Mouse (Mus musculus) C2C12 (cell line): ENCODE results near the gene Dock3. TPM values are rescaled to one million over a fixed set of nuclear protein-coding genes. Genes with fewer than 3 reads are reported as not detected.

ENCODE experiments used
- H3K27me3 ChIP-seq: one replicate; pipeline ENCODE4 v1.6.1; 2011; ENCODE audit not compliant: control insufficient read depth, insufficient read depth, insufficient read length
- H3K36me3 ChIP-seq: one replicate; pipeline ENCODE4 v1.6.1; 2011; ENCODE audit not compliant: control insufficient read depth, insufficient read depth
- H3K4me3 ChIP-seq: one replicate; pipeline ENCODE4 v1.5.1; 2011; ENCODE audit warnings: mild to moderate bottlenecking, control low read depth; ENCODE audit not compliant: poor library complexity, insufficient read depth, severe bottlenecking
- H3K79me2 ChIP-seq: one replicate; pipeline ENCODE4 v1.6.1; 2011; ENCODE audit not compliant: control insufficient read depth, insufficient read depth
- H3K79me3 ChIP-seq: one replicate; pipeline ENCODE4 v1.6.1; 2011; ENCODE audit warnings: low read depth, control low read depth
- H3ac ChIP-seq: one replicate; pipeline ENCODE3; 2011; ENCODE audit warnings: low read depth; ENCODE audit not compliant: control insufficient read depth, insufficient read length
- CEBPB ChIP-seq: IDR thresholded peaks from one replicate; pipeline ENCODE4 v1.6.1; 2011; ENCODE audit warnings: low read depth, mild to moderate bottlenecking, control low read depth, moderate library complexity
- CTCF ChIP-seq: IDR thresholded peaks from one replicate; pipeline ENCODE4 v1.5.1; 2011; ENCODE audit not compliant: control insufficient read depth, insufficient read depth, insufficient read length
- FOSL1 ChIP-seq: IDR thresholded peaks from one replicate; pipeline ENCODE4 v1.8.0; 2011; ENCODE audit warnings: mild to moderate bottlenecking, low read length; ENCODE audit not compliant: poor library complexity, insufficient read depth, severe bottlenecking
- MAX ChIP-seq: IDR thresholded peaks from one replicate; pipeline ENCODE4 v1.6.1; 2011; ENCODE audit warnings: mild to moderate bottlenecking, control low read depth
- MYOD1 ChIP-seq: IDR thresholded peaks from one replicate; pipeline ENCODE4 v1.6.1; 2011; ENCODE audit warnings: low read depth; ENCODE audit not compliant: control insufficient read depth, insufficient read length
- MYOG ChIP-seq: IDR thresholded peaks from one replicate; pipeline ENCODE4 v1.6.1; 2011; ENCODE audit not compliant: control insufficient read depth, insufficient read length; ENCODE audit errors: extremely low read depth
- USF1 ChIP-seq: IDR thresholded peaks from one replicate; pipeline ENCODE4 v1.6.1; 2011; ENCODE audit warnings: low read depth, mild to moderate bottlenecking, control low read depth, moderate library complexity
- polyA plus RNA-seq: library from polyadenylated mRNA; unstranded; fragments of >200 nt; fragmentation: generic; extraction: Trizol; gene quantifications from one replicate; pipeline ENCODE4 v1.2.1, GENCODE M21; 2012; ENCODE audit warnings: missing spikeins

Gene Dock3
- polyA plus RNA-seq, 1 experiment: 0.26 TPM

GRCm38 (mm10) chr9:107269772-107270171 is 38.1 kb upstream of the Dock3 start:
- no peak overlapping the region for H3K4me3 ChIP-seq
- no peaks in the 10 kb centered on the region for H3K79me3 ChIP-seq
- TF ChIP-seq MYOD1 (no peak), MAX (no peak), CEBPB (no peak), MYOG (no peak), CTCF (no peak), USF1 (no peak)
- no peaks in the 10 kb centered on the region for H3K36me3 ChIP-seq
- H3ac ChIP-seq: no peak overlapping the region
- no peaks in the 10 kb centered on the region for H3K79me2 ChIP-seq
- H3K27me3 ChIP-seq: peaks cover 3% of the 10 kb centered on the region

GRCm38 (mm10) chr9:107267721-107268402 is 36.2 kb upstream of the Dock3 start:
- Histone ChIP-seq H3K36me3 (no peaks in the 10 kb centered on the region), H3K27me3 (peaks cover 3% of the 10 kb centered on the region), H3K4me3 (no peak overlapping the region), H3K79me3 (no peaks in the 10 kb centered on the region), H3ac (no peak overlapping the region), H3K79me2 (no peaks in the 10 kb centered on the region)
- TF ChIP-seq USF1 (no peak), CTCF (no peak), MAX (no peak), FOSL1 (no peak), MYOD1 (no peak), MYOG (no peak)

GRCm38 (mm10) chr9:107267028-107267427 is 35.3 kb upstream of the Dock3 start:
- Histone ChIP-seq H3K79me2 (no peaks in the 10 kb centered on the region), H3K79me3 (no peaks in the 10 kb centered on the region), H3K4me3 (no peak overlapping the region), H3K27me3 (peaks cover 3% of the 10 kb centered on the region), H3ac (no peak overlapping the region), H3K36me3 (no peaks in the 10 kb centered on the region)
- TF ChIP-seq CTCF: no peak
- no peak for TF ChIP-seq USF1
- TF ChIP-seq MYOD1: no peak
- no peak for TF ChIP-seq CEBPB
- no peak for TF ChIP-seq FOSL1
- TF ChIP-seq MYOG: no peak
- no peak for TF ChIP-seq MAX

- H3K79me2 ChIP-seq: no peaks in the 10 kb centered on the region
- no peaks in the 10 kb centered on the region for H3K36me3 ChIP-seq
- H3K4me3 ChIP-seq: no peak overlapping the region
- no peak for TF ChIP-seq MAX
- no peak for TF ChIP-seq MYOG
- TF ChIP-seq CEBPB: no peak
- TF ChIP-seq FOSL1: no peak
- no peak for TF ChIP-seq MYOD1
- no peak for TF ChIP-seq USF1
- no peak for TF ChIP-seq CTCF
- no peaks in the 10 kb centered on the region for H3K79me3 ChIP-seq
- H3K27me3 ChIP-seq: no peaks in the 10 kb centered on the region
- H3ac ChIP-seq: no peak overlapping the region
Observed at GRCm38 (mm10) chr9:107264731-107265130, 33.0 kb upstream of the Dock3 start.

- TF ChIP-seq MAX (no peak), MYOG (no peak), FOSL1 (peak; percentile 36), MYOD1 (no peak), USF1 (no peak), CTCF (no peak), CEBPB (peak; percentile 97)
- Histone ChIP-seq H3K79me3 (no peaks in the 10 kb centered on the region), H3K36me3 (no peaks in the 10 kb centered on the region), H3K4me3 (no peak overlapping the region), H3ac (no peak overlapping the region), H3K79me2 (no peaks in the 10 kb centered on the region), H3K27me3 (no peaks in the 10 kb centered on the region)
Observed at GRCm38 (mm10) chr9:107263912-107264311, 32.2 kb upstream of the Dock3 start.
